Mouse (Mus musculus): Measurements from ENCODE around the gene Lypd4.

GRCm38 (mm10) chr7:24892125-24892583 lies 22.4 kb upstream of the Lypd4 start:
- TF ChIP-seq POLR2A (IDR thresholded peaks at IDR 0.05; ENCODE audit: control insufficient read depth, low read depth, low read length) (no peak), CTCF (IDR thresholded peaks at IDR 0.05; ENCODE audit: control insufficient read depth, insufficient read depth, insufficient replicate concordance, low read depth, low read length) (no peak)
